Mouse (Mus musculus): ENCODE measurements around the gene Mfsd5. TPM values are rescaled to one million over a fixed set of nuclear protein-coding genes. Genes with fewer than 3 reads are reported as not detected.

The Mfsd5 gene
- polyA plus RNA-seq, 1 experiment from 2014 or later: 63.1 TPM

GRCm38 (mm10) chr15:102238543-102239259 is 40.6 kb upstream of the Mfsd5 start:
- H3K9me3 ChIP-seq (ENCODE audit: low read depth, low read length): no peaks in the 10 kb centered on the region
- H3K27me3 ChIP-seq (ENCODE audit: insufficient read depth, low read length): no peaks in the 10 kb centered on the region
- no peak for TF ChIP-seq CTCF (IDR thresholded peaks at IDR 0.05; ENCODE audit: low read depth)
- H3K36me3 ChIP-seq (ENCODE audit: insufficient read depth): peaks cover 78% of the 10 kb centered on the region
- H3K4me1 ChIP-seq (ENCODE audit: insufficient read depth): peaks cover 15% of the 10 kb centered on the region
- H3K9ac ChIP-seq: no peak overlapping the region
- H3K4me2 ChIP-seq: no peak overlapping the region
- ATAC-seq (ENCODE audit: insufficient read depth) (no peak), DNase-seq (no peak)
- WGBS: 80% methylated on average over 14 of the region's 14 CpGs
- no peak overlapping the region for H3K27ac ChIP-seq (ENCODE audit: low read depth)
- no peak overlapping the region for H3K4me3 ChIP-seq (ENCODE audit: low read depth, low read length)

GRCm38 (mm10) chr15:102239260-102239590 is 40.0 kb upstream of the Mfsd5 start:
- DNase-seq (peak; percentile 89), ATAC-seq (ENCODE audit: insufficient read depth) (peak; percentile 58; the same call in 1 of the 2 replicates)
- H3K27ac ChIP-seq (ENCODE audit: low read depth): no peak overlapping the region
- TF ChIP-seq CTCF (IDR thresholded peaks at IDR 0.05; ENCODE audit: low read depth): peak; percentile 91
- no peak overlapping the region for H3K4me3 ChIP-seq (ENCODE audit: low read depth, low read length)
- H3K27me3 ChIP-seq (ENCODE audit: insufficient read depth, low read length): no peaks in the 10 kb centered on the region
- no peak overlapping the region for H3K9ac ChIP-seq
- no peak overlapping the region for H3K4me2 ChIP-seq
- WGBS: 11% methylated on average over 9 of the region's 9 CpGs
- peaks cover 76% of the 10 kb centered on the region for H3K36me3 ChIP-seq (ENCODE audit: insufficient read depth)
- peaks cover 21% of the 10 kb centered on the region for H3K4me1 ChIP-seq (ENCODE audit: insufficient read depth)
- no peaks in the 10 kb centered on the region for H3K9me3 ChIP-seq (ENCODE audit: low read depth, low read length)

GRCm38 (mm10) chr15:102239851-102240250 is 39.4 kb upstream of the Mfsd5 start:
- no peak overlapping the region for H3K9ac ChIP-seq
- WGBS: 73% methylated on average over 11 of the region's 11 CpGs
- peaks cover 23% of the 10 kb centered on the region for H3K4me1 ChIP-seq (ENCODE audit: insufficient read depth)
- no peaks in the 10 kb centered on the region for H3K9me3 ChIP-seq (ENCODE audit: low read depth, low read length)
- no peak overlapping the region for H3K4me2 ChIP-seq
- DNase-seq (no peak), ATAC-seq (ENCODE audit: insufficient read depth) (no peak)
- TF ChIP-seq CTCF (IDR thresholded peaks at IDR 0.05; ENCODE audit: low read depth): no peak
- no peak overlapping the region for H3K27ac ChIP-seq (ENCODE audit: low read depth)
- no peaks in the 10 kb centered on the region for H3K27me3 ChIP-seq (ENCODE audit: insufficient read depth, low read length)
- H3K4me3 ChIP-seq (ENCODE audit: low read depth, low read length): no peak overlapping the region
- peaks cover 70% of the 10 kb centered on the region for H3K36me3 ChIP-seq (ENCODE audit: insufficient read depth)

- no peak overlapping the region for H3K4me2 ChIP-seq
- no peaks in the 10 kb centered on the region for H3K27me3 ChIP-seq (ENCODE audit: insufficient read depth, low read length)
- TF ChIP-seq CTCF (IDR thresholded peaks at IDR 0.05; ENCODE audit: low read depth): no peak
- 78% methylated on average over 4 of the region's 4 CpGs for WGBS
- H3K27ac ChIP-seq (ENCODE audit: low read depth): peak overlapping the region; percentile 3; the same call in 1 of the 2 replicates
- peaks cover 63% of the 10 kb centered on the region for H3K36me3 ChIP-seq (ENCODE audit: insufficient read depth)
- H3K4me1 ChIP-seq (ENCODE audit: insufficient read depth): peaks cover 23% of the 10 kb centered on the region
- no peak overlapping the region for H3K4me3 ChIP-seq (ENCODE audit: low read depth, low read length)
- DNase-seq: peak; percentile 27
- H3K9ac ChIP-seq: no peak overlapping the region
- H3K9me3 ChIP-seq (ENCODE audit: low read depth, low read length): no peaks in the 10 kb centered on the region
- no peak for ATAC-seq (ENCODE audit: insufficient read depth)
These were observed 38.6 kb upstream of the Mfsd5 start for GRCm38 (mm10) chr15:102240607-102241006.

DNA sequence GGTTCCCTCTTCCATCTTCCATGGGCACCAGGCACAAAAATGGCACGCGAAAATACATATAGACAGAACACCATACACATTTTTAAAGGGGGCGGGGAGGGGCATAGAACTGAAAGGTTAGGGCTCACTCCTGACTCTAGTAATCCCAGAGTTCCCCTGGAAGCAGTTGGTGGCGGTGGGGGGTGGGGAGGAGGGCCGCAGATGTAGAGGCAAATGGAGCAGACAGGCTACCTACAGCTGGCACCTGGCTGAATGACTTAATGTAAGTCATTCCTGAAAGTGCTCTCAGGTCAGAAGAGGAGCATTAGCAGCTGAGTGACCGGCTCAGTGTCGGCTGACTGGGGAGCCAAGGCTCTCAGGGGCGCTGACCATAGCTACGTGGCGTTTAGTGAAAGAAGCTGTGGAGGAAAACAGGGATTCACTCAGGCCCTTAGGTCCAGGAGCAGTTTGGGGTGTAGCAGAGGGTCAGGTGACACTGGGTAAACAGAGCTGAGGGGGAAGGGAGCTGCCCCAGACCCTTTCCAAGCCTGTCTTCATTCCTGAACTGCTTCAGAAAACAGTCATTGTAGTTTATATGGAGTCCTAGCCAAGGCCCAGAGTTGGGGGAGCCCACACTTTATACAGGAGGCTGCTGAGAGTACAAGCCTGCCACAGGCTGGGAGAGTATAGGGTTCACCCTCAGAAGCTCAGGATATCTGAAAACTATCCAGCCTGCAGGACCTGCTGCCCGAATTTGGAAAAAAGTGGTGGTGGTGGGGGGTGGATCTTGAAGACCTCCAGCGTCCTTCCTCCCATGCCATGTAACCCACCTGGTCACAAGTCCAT is 36.6 kb upstream of the Mfsd5 start:
- Histone ChIP-seq H3K9ac (peak overlapping the region; percentile 62), H3K4me3 (ENCODE audit: low read depth, low read length) (peak overlapping the region; percentile 51)
- 50% methylated on average over 12 of the region's 12 CpGs for WGBS

DNA sequence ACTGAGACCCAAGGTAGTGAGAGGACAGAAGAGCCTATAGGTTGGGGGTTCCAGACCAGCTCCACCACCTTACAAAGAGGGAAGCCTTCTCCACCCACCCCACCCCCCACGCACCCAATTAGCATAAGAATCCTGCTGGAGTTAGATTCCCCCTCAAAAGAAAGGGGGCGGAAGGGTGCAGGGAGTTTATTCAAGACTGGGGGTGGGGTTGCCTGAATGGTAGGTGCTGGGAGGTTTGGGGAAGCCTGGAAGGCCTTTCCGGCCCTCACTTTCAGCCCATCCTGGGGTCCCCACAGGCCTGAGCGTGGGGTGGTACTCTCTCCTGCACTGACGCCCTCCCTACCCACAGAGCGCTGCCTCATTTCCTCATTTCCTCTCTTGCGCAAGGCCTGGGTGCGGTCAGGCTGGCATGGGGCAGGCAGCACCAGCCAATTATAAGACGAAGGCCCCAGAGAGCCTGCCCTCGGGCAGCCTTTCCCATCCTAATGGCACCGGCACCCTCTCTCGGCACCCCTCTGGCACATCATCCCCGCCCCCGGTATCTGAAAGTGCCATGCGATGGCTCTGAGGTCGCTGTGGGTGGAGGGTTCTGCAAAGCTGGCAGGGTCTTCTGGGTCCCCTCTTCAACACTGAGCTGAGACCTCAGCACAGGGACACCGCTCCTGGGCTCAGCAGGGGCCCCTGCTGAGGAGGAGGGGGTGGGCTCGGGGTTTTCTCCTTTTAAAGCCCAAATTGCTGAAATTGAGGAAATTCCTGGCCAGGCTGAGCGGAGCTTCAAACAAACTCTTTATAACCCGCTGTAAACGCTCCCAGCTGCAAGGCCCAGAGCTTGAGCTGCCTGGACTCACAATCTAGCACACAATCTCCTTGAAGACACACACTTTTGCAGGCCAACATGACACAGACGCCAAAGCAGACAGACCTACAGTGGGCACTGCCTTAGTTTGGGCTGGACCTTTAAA is 35.7 kb upstream of the Mfsd5 start:
- Histone ChIP-seq H3K9ac (peak overlapping the region; percentile 62), H3K27me3 (ENCODE audit: insufficient read depth, low read length) (no peaks in the 10 kb centered on the region), H3K4me1 (ENCODE audit: insufficient read depth) (peaks cover 25% of the 10 kb centered on the region), H3K9me3 (ENCODE audit: low read depth, low read length) (no peaks in the 10 kb centered on the region), H3K27ac (ENCODE audit: low read depth) (peak overlapping the region; percentile 81), H3K36me3 (ENCODE audit: insufficient read depth) (peaks cover 40% of the 10 kb centered on the region), H3K4me2 (peak overlapping the region; percentile 81), H3K4me3 (ENCODE audit: low read depth, low read length) (peak overlapping the region; percentile 51)
- ATAC-seq (ENCODE audit: insufficient read depth) (no peak), DNase-seq (peak; percentile 65)
- 15% methylated on average over 22 of the region's 22 CpGs for WGBS
- no peak for TF ChIP-seq CTCF (IDR thresholded peaks at IDR 0.05; ENCODE audit: low read depth)

More for the DNA sequence above, 36.6 kb upstream of the Mfsd5 start:
- H3K9me3 ChIP-seq (ENCODE audit: low read depth, low read length): no peaks in the 10 kb centered on the region
- ATAC-seq (ENCODE audit: insufficient read depth) (no peak), DNase-seq (no peak)
- H3K4me1 ChIP-seq (ENCODE audit: insufficient read depth): peaks cover 23% of the 10 kb centered on the region
- H3K4me2 ChIP-seq: peak overlapping the region; percentile 81
- H3K27me3 ChIP-seq (ENCODE audit: insufficient read depth, low read length): no peaks in the 10 kb centered on the region
- peak overlapping the region; percentile 81; the same call in 1 of the 2 replicates for H3K27ac ChIP-seq (ENCODE audit: low read depth)
- H3K36me3 ChIP-seq (ENCODE audit: insufficient read depth): peaks cover 47% of the 10 kb centered on the region
- TF ChIP-seq CTCF (IDR thresholded peaks at IDR 0.05; ENCODE audit: low read depth): no peak

Data from lung, embryonic 14.5 days (tissue).